Mouse (Mus musculus): ENCODE measurements around the gene Gm10750. TPM values are rescaled to one million over a fixed set of nuclear protein-coding genes. Genes with fewer than 3 reads are reported as not detected.
"Not testable (repeated sequence)": the region's sequence is repeated elsewhere in the genome, so short reads cannot be mapped to it uniquely, and the experiment has no call there.

The Gm10750 gene
- not detected in 2 replicates for polyA plus RNA-seq (2015; fragmentation: Nextera tagmentation; extraction: Ambion mirVana)

GRCm38 (mm10) chr2:149017137-149017536, at the start of gene Gm10750:
Gene Gm10750 (minus strand): TSS chr2:149017237.
- not testable (repeated sequence) for DNase-seq (ENCODE audit: low spot score); H3K27me3 ChIP-seq (ENCODE audit: control insufficient read depth, insufficient read depth, low read length); H3K9me3 ChIP-seq (ENCODE audit: control insufficient read depth, low read length); H3K4me1 ChIP-seq (replicated peaks; ENCODE audit: control insufficient read depth, insufficient read depth); H3K4me3 ChIP-seq (ENCODE audit: low read depth, low read length); H3K9ac ChIP-seq (ENCODE audit: low read length); H3K36me3 ChIP-seq (ENCODE audit: control insufficient read depth, insufficient read depth, low read length); H3K4me2 ChIP-seq (replicated peaks; ENCODE audit: low read depth); H3K27ac ChIP-seq (replicated peaks); ATAC-seq (ENCODE audit: low FRiP score, low TSS enrichment)
- WGBS, result 70% methylated on average over 5 of the region's 5 CpGs

GRCm38 (mm10) chr2:149004826-149005225, 12.2 kb downstream of the Gm10750 start:
- no peak for DNase-seq (ENCODE audit: low spot score)

GRCm38 (mm10) chr2:149003151-149003550, 13.9 kb downstream of the Gm10750 start, which contains the start of gene Gm1330:
Gene Gm1330 (minus strand): TSS chr2:149003251.
- Histone ChIP-seq H3K4me3 (ENCODE audit: low read depth, low read length) (no peak within 1 kb of the TSS), H3K4me1 (replicated peaks; ENCODE audit: control insufficient read depth, insufficient read depth) (no peaks in the 10 kb centered on the region), H3K27me3 (ENCODE audit: control insufficient read depth, insufficient read depth, low read length) (no peaks in the 10 kb centered on the region), H3K9me3 (ENCODE audit: control insufficient read depth, low read length) (no peaks in the 10 kb centered on the region), H3K36me3 (ENCODE audit: control insufficient read depth, insufficient read depth, low read length) (no peaks in the 10 kb centered on the region), H3K9ac (ENCODE audit: low read length) (no peak within 1 kb of the TSS), H3K27ac (replicated peaks) (no peak within 1 kb of the TSS), H3K4me2 (replicated peaks; ENCODE audit: low read depth) (no peak within 1 kb of the TSS)
- DNase-seq (ENCODE audit: low spot score) (no peak), ATAC-seq (ENCODE audit: low FRiP score, low TSS enrichment) (no peak)
- TF ChIP-seq CTCF (IDR thresholded peaks at IDR 0.05; ENCODE audit: low read depth) (no peak), EP300 (optimal IDR thresholded peaks at IDR 0.05) (no peak)

More at GRCm38 (mm10) chr2:149004826-149005225, 12.2 kb downstream of the Gm10750 start:
- Histone ChIP-seq H3K9me3 (ENCODE audit: control insufficient read depth, low read length) (no peaks in the 10 kb centered on the region), H3K9ac (ENCODE audit: low read length) (no peak overlapping the region), H3K4me1 (replicated peaks; ENCODE audit: control insufficient read depth, insufficient read depth) (no peaks in the 10 kb centered on the region), H3K27ac (replicated peaks) (no peak overlapping the region), H3K4me2 (replicated peaks; ENCODE audit: low read depth) (no peak overlapping the region), H3K36me3 (ENCODE audit: control insufficient read depth, insufficient read depth, low read length) (no peaks in the 10 kb centered on the region), H3K4me3 (ENCODE audit: low read depth, low read length) (no peak overlapping the region), H3K27me3 (ENCODE audit: control insufficient read depth, insufficient read depth, low read length) (no peaks in the 10 kb centered on the region)
- ATAC-seq (ENCODE audit: low FRiP score, low TSS enrichment), result no peak
- TF ChIP-seq CTCF (IDR thresholded peaks at IDR 0.05; ENCODE audit: low read depth), result no peak
- TF ChIP-seq EP300 (optimal IDR thresholded peaks at IDR 0.05), result no peak
- 64% methylated on average over 2 of the region's 2 CpGs for WGBS

- Histone ChIP-seq H3K4me2 (replicated peaks; ENCODE audit: low read depth) (no peak overlapping the region), H3K4me1 (replicated peaks; ENCODE audit: control insufficient read depth, insufficient read depth) (no peaks in the 10 kb centered on the region), H3K4me3 (ENCODE audit: low read depth, low read length) (no peak overlapping the region), H3K9me3 (ENCODE audit: control insufficient read depth, low read length) (no peaks in the 10 kb centered on the region), H3K36me3 (ENCODE audit: control insufficient read depth, insufficient read depth, low read length) (no peaks in the 10 kb centered on the region), H3K27ac (replicated peaks) (no peak overlapping the region), H3K27me3 (ENCODE audit: control insufficient read depth, insufficient read depth, low read length) (no peaks in the 10 kb centered on the region), H3K9ac (ENCODE audit: low read length) (no peak overlapping the region)
- no peak for DNase-seq (ENCODE audit: low spot score)
- WGBS, result 88% methylated on average over 2 of the region's 2 CpGs
- TF ChIP-seq CTCF (IDR thresholded peaks at IDR 0.05; ENCODE audit: low read depth), result no peak
- no peak for TF ChIP-seq EP300 (optimal IDR thresholded peaks at IDR 0.05)
- no peak for ATAC-seq (ENCODE audit: low FRiP score, low TSS enrichment)
These were observed 21.9 kb downstream of the Gm10750 start for GRCm38 (mm10) chr2:148995133-148995532.

Other genes with a start within 250 kb of the Gm10750 start
- 0.98 and 1.2 TPM in 2 replicates for gene Cst11, start 245.7 kb downstream of the Gm10750 start, polyA plus RNA-seq (2015; fragmentation: Nextera tagmentation; extraction: Ambion mirVana)
- gene 8030411F24Rik, start 235.2 kb downstream of the Gm10750 start, polyA plus RNA-seq (2015; fragmentation: Nextera tagmentation; extraction: Ambion mirVana), result not detected in 2 replicates
- 0.25 TPM in 1 of 2 replicates, not detected in the other for gene Cst12, start 227.9 kb downstream of the Gm10750 start, polyA plus RNA-seq (2015; fragmentation: Nextera tagmentation; extraction: Ambion mirVana)
- 35.6 and 46.3 TPM in 2 replicates for gene Cst8, start 218.5 kb downstream of the Gm10750 start, polyA plus RNA-seq (2015; fragmentation: Nextera tagmentation; extraction: Ambion mirVana)
- 0.17 TPM in 1 of 2 replicates, not detected in the other for gene Cst13, start 197.2 kb downstream of the Gm10750 start, polyA plus RNA-seq (2015; fragmentation: Nextera tagmentation; extraction: Ambion mirVana)
- not detected in 2 replicates for gene Cst9, start 182.1 kb downstream of the Gm10750 start, polyA plus RNA-seq (2015; fragmentation: Nextera tagmentation; extraction: Ambion mirVana)
- not detected in 2 replicates for gene 9230104L09Rik, start 152.2 kb downstream of the Gm10750 start, polyA plus RNA-seq (2015; fragmentation: Nextera tagmentation; extraction: Ambion mirVana)
- gene Cst3, start 141.5 kb downstream of the Gm10750 start, polyA plus RNA-seq (2015; fragmentation: Nextera tagmentation; extraction: Ambion mirVana), result 595 and 599 TPM in 2 replicates
- gene Gm1330, start 14.0 kb downstream of the Gm10750 start, polyA plus RNA-seq (2015; fragmentation: Nextera tagmentation; extraction: Ambion mirVana), result not detected in 2 replicates